Mouse (Mus musculus): ENCODE measurements at regions not wholly inside any gene's neighbourhood (a gene's known extent, or its start where the extent isn't known, plus 50 kb on each side); places are given as distances from the start of the nearest gene placed in this dataset.

DNA sequence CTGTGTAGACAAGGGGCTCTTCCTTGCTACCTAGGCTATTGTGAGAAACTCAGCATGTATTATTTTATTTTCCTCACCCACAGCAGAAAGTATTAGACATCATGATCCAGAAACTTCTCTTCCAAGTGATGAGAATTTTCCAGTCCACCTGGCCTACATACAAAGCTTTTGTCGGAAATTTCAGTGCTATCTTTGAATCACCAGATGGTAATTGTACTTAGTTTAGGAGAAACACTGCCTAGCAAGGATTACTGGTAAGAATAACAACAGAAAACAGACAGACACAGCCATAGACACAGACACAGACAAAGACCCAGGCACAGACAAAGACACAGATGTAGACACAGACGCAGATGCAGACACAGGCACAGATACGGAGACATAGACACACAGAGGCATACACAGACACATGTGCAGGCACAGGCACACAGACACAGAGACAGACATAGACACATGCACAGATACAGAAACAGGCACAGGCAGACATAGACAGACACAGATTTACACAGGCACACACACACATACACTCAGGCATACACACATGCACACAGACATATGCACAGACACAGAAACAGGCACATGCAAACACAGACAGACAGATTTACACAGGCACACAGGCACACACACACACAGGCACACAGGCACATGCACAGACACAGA lies 76.7 kb upstream of the Ndufb6 start:
- TF ChIP-seq CTCF (IDR thresholded peaks at IDR 0.05; ENCODE audit: low read depth, low read length): no peak
- TF ChIP-seq GATA2 (IDR thresholded peaks at IDR 0.05; ENCODE audit: borderline replicate concordance, low read depth, low read length): no peak

All from G1E (cell line).